Mouse (Mus musculus): Measurements from ENCODE around the gene Skor1.

The Skor1 gene

DNA sequence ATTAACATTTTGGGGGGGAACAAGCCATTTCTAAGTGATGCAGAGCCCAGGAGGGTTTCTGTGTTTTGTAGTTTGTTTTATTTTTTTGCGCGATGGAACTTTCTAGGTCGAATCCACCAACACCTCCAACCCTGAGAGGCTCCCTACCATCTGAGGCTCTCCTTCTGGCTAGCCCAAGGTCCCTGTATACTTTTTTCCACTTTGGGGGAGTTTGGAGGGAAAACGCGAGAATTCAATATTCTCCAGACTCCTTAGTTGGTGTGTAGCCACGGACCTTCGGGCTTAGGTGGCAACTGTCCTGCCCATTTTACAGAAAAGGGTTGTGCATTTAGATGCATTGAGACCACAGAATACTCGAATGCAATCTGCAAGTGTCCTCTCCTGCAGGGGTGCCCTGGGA is 12.5 kb downstream of the Skor1 start:
- no peak for DNase-seq (ENCODE audit: extremely low spot score, low read depth, low spot score)

DNA sequence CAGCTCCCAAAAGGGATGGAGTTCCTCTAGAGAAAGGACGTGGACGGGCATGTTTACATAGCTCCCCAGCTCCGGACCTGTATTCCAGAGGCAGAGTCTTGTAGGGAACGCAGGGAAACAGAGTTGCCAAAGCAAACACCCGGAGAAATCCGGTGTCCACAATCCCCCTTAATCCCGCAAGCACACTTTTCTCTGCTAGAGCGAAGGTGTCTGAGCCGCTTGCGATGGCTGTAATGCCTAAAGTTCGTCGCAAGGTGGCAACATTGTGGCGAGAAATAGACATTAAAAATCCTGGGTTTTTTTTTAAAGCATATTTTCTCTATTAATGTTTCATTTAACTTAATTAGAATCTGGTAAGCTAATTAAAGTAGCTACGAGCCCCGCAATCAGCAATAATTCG is 13.0 kb downstream of the Skor1 start:
- no peak for DNase-seq (ENCODE audit: extremely low spot score, low read depth, low spot score)

DNA sequence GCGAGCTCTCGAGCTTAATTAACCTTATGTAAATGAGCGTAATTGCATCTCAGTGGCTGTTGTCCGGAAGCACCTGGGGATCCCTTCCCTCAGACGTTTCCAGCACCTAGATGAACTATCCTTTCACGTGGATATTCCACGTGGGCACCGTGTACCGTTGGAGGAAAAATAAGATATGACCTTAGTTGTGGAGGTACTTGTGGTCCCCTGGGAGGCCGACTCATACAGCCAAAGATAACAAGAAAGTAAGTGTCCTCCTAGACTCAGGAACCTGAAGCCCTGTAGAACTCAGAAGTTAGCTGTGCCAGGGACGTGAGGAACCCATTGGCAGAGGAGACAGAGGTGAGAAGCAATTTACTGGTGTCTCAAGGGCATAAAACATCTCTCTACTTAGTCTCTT is 13.4 kb downstream of the Skor1 start:
- DNase-seq (ENCODE audit: extremely low spot score, low read depth, low spot score): no peak

DNA sequence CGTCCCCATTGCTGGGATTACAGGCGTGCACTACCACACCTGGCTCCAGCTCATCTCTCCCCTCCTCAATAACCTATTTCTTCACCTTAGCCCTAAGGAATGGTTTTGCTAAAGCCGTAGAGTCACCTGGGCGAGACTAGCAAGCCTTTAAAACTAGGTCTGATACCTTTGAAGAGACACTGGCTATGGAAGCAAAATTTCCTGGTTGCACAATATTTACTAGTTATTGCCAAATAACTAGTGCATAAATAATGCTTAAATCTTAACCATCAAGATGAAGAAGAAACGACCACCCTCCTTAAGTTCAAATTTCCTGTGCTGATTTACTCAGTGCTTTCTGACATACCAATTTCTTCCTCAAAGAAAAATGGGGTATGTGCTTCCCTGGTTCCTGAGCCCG is 15.1 kb downstream of the Skor1 start:
- DNase-seq (ENCODE audit: extremely low spot score, low read depth, low spot score): no peak

DNA sequence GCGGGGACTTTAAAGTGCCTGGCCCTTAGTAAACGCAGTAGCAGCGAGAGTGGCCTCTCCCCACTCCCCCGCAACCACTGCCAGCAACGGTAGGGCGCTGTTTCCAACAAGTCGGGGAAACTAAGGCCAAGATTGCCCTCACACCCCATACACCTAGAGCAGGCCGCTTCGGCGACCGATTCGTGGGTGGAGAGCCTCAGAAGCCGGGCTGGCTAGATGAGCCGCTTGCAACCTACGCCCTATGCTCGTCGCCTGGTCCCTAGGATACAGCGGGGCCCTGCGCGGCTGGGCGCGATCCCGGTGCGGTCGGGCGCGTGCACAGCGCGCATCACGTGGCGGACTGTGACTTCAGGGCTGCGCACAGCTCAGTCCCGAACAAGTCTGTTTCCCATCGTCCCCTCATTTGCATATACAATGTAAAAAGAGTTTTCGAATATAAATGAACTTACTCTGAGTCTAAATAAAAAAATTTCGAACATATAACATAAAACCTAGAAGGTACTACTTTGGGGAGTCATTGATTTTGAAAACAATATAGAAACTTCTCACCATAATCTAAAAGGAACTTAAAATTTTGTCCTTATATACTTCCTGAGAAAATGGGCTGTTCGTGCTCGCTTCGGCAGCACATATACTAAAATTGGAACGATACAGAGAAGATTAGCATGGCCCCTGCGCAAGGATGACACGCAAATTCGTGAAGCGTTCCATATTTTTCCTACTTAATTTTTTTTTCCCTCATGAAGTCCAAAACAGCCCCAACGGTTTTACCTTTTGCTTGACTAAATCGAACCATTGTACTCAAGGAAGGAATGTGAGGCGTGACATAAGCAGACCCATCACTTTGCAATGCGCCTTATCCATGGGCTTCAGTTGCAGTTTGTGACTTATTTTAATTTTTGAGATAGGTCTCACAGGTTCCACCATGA is 15.8 kb downstream of the Skor1 start:
- no peak for DNase-seq (ENCODE audit: extremely low spot score, low read depth, low spot score)

DNA sequence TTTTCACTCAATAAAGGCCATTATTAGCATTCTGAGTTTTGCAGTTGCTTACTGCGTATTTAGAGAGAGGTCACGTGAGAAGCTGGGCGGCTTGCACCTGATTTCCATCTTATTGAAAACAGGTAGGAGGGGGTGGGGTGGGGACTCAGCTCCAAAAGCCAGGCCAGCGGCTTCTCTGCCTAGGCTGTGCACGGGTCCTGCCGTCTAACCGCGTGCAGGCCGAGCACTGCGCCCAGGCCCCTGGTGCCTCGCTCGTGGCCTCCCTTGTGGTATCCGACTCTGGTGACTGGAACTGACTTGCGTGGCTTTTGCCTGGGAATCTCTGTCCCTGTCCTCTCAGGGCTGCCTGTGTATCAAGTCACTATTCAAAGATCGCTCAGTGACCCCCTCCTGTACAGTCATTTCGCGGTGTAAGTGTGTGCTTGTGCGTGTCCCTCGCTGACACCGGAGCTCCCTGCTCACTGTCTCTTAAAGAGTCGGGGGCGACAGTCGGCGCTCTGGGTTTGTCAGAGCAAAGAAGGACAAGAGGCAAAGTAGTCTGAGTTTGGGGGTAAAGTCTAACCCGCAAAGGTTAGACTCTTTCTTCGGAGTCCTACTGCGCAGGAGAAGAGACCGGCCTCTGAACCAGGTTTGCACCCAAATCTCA is 16.7 kb downstream of the Skor1 start:
- DNase-seq (ENCODE audit: extremely low spot score, low read depth, low spot score): no peak

DNA sequence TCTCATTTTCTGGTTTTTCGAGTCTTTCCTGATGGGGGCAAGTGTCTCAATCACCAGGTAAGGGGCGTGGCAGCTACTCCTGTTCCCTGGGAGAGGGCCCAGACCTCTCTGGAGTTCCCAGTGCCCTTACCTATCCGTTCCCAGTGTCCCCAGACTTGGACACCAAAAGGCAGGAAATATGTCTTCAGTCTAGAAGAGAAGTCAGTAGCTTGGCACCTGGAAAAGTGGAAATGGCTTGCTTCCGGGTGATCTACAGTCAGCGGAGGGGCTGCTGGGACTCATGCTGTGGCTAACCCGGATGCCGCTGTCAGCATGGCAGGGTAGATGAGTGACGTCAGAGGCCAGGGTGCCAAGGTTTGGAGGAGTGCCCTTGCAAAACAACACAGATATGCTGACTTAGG is 19.1 kb downstream of the Skor1 start:
- no peak for DNase-seq (ENCODE audit: extremely low spot score, low read depth, low spot score)

DNA sequence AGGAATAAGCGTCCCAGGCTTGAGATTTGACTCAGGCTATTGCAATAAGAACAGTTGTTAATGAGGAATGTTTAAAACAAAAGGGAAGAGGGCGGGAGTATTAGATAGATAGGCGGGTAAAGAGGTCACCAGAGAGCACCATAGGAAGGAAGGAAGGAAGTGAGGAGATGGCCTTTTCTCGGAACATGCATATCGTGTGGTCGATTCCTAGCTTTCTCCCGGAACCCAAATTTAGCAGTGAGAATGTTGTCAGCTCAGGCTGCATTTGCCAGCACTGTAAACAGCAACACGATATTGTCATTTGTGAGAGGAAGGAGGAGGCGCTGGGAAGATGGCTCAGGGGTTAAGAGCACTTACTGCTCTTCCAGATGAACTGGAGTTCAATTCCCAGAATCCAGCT is 24.2 kb downstream of the Skor1 start:
- no peak for DNase-seq (ENCODE audit: extremely low spot score, low read depth, low spot score)

DNA sequence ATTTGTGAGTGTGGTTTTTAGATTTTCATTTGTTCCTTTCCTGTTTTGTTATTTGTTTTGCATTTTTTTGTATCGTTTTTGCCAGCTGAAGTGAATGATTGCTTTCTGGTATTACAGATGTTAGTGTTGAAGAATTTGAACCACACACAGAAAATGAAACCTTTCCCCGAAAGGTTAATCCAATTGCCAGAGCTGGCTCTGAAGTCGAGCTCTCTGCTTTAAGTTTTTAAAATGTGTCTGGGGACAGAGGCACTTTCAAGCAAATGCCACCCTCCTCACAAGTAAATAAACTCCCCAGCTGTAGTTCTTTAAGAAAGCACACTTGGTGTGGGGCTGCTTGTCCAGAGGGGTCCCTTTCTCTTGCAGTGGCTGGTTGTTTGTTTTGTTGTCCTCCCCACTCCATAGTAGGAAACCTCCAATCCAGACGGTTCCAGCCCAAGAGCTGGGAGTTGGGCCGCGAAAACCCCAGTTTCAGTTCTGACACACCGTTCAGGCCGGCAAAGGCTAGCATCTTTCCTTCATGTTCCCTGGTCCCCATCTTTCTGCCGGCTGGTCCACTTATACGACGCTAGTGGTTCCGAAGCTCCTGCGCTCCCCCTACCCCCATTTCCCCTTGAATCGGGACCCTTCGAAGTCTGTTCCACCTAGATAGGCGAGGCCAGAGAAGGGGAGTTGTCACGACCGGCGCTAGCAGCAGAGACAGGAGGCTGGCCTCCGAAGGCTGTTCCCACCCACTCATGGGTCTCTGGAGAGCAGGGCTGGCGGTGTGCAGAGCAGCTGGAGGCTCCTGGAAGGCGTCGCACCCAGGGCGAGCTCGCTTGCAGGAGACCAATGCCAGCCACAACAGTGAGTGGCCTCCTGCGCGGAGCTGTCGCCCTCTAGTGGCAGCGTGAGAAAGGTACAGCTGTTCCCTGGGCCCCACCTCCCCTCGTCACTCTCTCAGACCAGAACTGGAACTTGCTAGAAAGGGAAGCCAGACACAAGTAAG is 25.0 kb downstream of the Skor1 start:
- no peak for DNase-seq (ENCODE audit: extremely low spot score, low read depth, low spot score)

DNA sequence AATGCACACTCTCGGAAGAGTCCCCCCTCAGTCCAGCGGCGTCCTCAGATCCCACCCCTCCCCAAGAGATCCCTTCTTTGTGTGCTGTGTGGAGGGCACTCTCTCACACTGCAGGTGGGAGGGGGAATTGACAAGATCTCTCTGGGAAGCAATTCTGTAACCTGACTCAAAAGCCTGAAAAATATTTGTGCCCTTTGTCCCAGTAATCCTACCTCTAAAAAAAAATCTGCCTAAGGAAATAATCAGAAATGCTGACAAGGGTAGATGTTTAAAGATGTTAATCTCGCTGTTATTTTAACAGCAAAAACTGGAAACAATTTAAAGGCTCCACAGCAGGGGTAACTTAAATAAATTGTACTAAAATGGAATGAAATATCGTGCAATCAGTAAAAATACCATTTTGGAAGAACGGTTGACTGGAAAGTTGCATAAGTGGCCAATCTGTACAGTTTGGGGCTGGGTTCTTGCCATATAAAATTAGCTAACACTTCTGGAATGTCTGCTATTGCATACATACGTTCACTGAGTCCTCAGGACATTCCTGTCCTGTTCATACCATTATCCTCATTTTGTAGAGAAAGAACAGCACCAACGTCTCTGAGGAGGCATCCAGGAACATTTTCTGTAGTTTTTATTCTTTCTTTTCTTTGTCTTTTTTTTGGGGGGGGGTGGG is 26.5 kb downstream of the Skor1 start:
- no peak for DNase-seq (ENCODE audit: extremely low spot score, low read depth, low spot score)

DNA sequence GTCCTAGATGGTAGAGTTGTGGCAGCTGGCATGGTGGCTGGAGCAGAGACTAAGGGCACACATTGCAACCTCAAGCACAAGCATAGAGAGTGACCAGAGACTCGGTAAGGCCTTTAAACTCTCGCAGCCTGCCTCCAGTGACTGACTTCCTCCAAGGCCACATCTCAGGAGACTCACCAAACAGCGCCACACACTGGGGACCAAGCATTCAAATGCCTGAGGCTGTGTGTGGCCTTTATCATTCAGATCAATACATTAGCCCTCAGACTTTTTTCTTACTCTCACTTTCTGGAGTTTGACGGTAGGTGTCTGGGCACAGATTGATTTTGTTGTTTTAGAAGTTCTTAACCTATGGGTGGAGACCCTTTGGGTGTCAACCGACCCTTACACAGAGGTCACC is 30.4 kb downstream of the Skor1 start:
- DNase-seq (ENCODE audit: extremely low spot score, low read depth, low spot score): no peak

DNA sequence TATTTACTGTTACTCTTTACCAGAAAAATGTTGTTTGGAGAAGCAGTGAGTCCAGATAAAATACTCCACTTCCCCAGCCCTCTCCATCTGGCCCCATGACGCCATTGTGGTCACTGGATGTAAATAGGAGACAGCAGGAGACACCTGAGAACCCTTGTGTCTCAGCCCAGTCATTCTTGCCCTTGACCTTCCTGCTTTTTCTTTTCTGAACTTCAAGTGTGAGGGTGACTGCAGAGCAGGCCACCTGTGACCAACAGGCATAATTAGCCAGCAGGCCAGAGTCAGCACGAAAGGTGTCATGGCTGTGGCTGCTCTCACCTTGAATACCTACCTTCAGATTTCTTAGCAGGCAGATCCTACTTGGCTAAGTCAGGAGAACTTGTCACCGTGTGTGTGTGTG is 36.2 kb downstream of the Skor1 start:
- DNase-seq (ENCODE audit: extremely low spot score, low read depth, low spot score): no peak

DNA sequence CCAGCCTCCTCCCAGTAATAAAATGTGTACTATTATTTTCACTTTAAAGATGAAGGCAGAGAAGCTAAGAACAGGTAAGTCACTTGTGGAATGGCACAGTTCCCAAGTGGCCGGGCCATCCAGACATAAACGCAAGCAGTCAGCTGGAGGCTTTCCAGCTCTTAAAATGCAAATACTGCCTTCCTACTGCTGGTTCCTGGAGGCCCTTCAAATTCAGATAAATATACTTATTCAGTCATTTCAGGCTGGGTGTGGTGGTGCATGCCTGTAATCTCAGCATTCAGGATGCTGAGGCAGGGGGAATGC is 39.0 kb downstream of the Skor1 start:
- DNase-seq (ENCODE audit: extremely low spot score, low read depth, low spot score): no peak

DNA sequence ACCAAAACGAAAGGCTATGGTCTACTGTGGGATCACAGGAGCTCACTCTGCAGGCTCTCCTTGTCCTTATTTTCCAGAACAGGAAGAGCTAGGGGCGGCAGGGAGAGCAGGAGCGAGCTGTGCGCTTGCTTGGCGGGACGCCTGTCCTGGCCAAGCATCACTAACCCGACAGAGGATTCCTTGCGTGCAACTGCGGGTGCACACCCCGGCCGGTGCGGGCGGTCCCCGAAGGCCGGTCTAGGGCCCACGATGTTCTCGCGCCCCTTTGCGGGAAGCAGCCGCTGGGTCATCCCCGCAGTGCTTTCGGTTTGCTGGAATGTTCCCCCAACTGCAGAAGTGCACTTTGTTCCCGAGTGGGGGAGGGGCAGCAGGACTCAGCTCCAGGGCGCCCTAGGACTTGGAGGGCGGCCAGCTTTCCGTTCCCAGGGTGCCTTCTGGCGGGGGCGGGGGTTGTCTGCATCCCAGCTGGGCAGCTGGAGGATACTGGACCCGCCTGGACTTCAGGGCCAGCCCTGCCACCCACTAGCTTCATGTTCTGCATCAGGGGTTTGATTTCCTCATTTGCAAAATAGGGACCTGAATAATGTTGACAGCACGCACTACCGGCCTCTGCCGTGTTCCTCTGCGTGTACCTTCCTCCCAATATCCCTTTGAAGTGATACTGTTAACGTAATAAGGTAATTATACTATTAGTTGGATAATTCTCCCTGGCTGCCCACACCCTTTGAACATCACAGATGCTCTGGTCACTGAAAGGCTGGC is 39.6 kb downstream of the Skor1 start:
- no peak for DNase-seq (ENCODE audit: extremely low spot score, low read depth, low spot score)

DNA sequence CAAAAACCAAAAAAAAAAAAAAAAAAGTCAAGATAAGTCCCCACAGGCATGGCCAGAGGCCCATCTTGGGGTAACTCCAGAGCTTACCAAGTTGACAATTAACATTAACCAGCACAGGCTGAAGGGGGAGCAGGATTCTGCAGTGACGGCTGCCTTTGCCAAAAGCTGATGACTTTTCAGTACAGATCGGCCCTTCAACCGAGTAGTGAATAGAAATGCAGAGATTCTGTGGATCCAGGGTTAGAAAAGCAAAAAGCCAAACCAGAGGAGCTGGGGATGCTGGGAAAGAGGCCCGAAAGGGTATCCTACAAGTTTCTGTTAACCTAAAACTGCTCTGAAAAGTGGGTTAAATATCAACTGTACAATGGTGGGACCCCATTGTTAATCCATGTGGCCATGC is 40.2 kb downstream of the Skor1 start:
- no peak for DNase-seq (ENCODE audit: extremely low spot score, low read depth, low spot score)

DNA sequence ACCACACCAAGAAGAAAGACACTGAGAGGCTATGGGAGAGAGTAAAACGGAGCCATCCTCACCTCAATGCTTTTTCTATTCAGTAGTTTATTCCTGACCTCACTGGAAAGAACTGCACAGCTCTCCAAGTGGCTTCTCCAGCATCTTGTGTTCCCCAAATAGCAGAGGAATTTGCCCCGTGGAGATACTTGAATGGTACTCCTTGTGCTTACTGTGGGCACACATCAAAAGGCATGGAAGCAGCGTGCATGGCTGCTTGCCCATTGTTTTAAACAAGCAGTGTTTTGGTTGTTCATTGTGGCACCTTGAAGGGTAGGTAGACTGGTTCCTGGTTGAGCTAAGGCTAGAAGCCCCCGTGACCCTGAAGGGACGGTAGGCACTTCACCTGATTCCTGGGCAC is 48.1 kb downstream of the Skor1 start:
- DNase-seq (ENCODE audit: extremely low spot score, low read depth, low spot score): no peak

DNA sequence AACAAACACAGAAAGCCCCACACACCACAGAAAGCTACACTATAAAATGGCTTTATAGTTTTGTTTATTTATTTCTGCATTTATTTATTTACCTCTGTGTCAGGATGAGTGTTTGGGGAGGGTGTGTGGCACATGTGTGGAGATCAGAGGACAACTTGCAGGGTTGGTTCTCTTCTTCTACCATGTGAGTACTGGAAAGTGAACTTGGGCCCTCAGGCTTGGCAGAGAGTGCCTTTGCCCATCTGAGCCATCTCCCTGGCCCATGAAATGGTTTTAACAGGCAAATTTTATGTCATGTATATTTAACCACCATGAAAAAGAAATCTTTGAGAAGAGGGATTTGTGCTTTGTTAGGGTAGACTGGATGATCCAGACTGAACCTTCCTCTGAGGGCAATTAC is 48.9 kb downstream of the Skor1 start:
- no peak for DNase-seq (ENCODE audit: extremely low spot score, low read depth, low spot score)

DNA sequence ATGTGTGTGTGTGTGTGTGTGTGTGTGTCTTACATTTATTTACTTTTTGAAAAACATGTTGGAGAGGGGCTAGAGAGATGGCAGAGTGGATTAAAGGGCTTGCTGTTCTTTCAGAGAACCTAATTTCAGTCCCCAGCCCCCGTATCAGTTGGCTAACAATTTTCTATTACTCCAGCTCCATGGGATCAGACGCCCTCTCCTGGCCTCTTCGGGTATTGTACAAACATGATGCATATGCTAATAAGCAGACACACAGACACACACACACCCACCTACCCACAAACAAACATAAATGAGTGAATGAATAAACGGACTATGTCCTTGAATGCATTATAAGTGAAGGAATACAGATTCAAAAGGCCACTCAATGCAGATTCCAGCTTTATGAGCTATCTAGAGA is 49.4 kb downstream of the Skor1 start:
- DNase-seq (ENCODE audit: extremely low spot score, low read depth, low spot score): no peak

DNA sequence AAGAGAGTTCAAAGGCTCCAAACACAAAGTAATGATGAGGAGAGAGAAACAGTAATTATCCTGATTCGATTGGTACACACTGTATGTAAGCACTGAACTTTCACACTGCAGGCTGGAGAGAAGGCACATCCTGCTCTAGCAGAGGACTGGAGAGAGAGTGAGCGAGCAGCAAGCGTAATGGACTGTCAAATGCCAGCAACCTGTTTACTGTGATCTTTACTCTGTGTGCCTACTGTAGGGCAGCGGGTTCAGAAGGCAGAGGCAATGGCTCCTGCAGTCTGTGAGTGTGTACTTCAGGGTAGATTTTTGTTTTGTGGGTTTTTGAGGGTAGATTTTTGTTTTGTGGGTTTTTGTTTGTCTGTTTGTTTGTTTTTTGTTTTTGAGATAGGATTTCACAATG is 49.9 kb downstream of the Skor1 start:
- no peak for DNase-seq (ENCODE audit: extremely low spot score, low read depth, low spot score)

DNA sequence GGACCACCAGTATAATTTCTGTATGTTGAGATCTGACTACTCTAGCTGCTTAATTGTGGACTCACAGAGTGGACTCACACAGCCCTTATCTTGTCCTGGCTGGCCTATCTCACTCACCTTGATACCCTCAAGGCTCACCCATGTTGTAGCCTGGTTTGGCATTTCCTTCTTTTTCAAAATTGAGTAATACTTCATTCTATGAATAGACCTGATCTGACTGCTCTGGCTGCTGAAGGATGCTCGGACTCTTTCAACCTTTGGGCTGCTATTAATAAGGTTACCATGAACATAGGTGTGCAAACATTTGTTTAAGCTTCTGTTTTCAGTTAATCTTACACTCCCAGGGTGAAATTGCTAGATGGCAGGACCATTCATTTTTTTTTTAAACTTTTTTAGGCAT is 51.6 kb downstream of the Skor1 start:
- no peak for DNase-seq (ENCODE audit: extremely low spot score, low read depth, low spot score)

Data from hindlimb bud, embryonic 11.5 days (tissue).